Mouse (Mus musculus): ENCODE data around the gene Pptc7. TPM values are rescaled to one million over a fixed set of nuclear protein-coding genes. Genes with fewer than 3 reads are reported as not detected.

Gene Pptc7
- polyA plus RNA-seq, 1 experiment from 2014 or later: 8.3 TPM

DNA sequence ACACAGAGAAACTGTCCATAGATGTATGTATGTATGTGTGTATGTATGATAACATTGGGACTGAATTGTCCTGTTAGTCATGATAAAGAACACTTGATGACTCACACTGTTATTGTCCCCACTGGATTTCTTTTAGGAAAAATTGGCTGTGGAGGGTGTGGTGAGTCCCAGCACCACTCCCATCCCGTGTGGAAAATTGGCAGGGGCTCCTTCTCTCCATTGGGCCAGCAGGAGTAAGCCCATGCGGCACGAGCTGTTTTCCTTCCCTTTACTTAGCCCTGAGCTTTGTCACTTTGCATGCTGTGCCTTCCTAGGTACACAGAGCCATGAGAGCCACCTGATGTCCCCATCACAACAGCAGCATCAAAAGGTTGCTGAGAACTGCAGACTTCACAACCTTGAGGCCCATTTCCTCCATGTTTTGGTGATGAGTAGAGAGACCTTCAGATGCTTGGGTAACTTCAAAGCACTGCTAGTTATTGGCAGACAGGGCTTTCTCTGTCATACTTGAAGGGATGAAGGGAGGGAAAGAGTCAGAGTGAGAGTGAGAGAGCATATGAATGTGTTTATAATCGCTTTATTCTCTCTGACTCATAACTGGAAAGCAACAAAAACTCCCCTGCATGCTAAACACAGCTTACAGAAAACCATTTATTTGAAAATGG lies 4.1 kb downstream of the Pptc7 start:
- Histone ChIP-seq H3K27me3 (ENCODE audit: control insufficient read depth, insufficient read depth, low read length) (no peaks in the 10 kb centered on the region), H3K36me3 (ENCODE audit: control insufficient read depth, insufficient read depth, low read length) (no peaks in the 10 kb centered on the region), H3K4me3 (replicated peaks; ENCODE audit: low read length) (no peak overlapping the region), H3K9ac (ENCODE audit: low read length) (no peak overlapping the region), H3K4me2 (ENCODE audit: low read depth, low read length) (no peak overlapping the region), H3K4me1 (ENCODE audit: control insufficient read depth, insufficient read depth, low read length) (peaks cover 41% of the 10 kb centered on the region), H3K9me3 (replicated peaks; ENCODE audit: control insufficient read depth, low read length) (no peaks in the 10 kb centered on the region), H3K27ac (ENCODE audit: low read length) (no peak overlapping the region)
- ATAC-seq (ENCODE audit: insufficient read depth, low FRiP score): no peak
- 68% methylated on average over 4 of the region's 4 CpGs for WGBS

DNA sequence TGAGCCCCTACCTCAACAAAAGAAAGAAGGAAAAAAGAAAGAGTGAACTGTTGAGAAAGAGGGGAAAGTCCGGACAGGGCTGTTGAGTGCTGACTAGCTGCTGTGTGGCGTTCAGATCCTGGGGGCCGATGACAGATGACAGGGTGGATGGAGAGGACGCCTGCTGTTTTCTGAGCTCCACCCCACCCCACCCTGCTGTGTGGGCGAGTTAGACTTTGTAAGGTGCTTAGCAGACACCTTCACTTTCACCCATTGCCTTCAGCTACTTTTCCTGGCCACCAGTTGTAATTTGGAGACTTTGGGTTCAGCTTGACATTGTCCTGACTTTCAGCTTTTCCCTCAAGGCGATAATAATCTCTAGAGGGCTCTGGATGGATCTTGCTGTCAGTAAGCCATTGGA lies 7.0 kb downstream of the Pptc7 start:
- Histone ChIP-seq H3K4me2 (ENCODE audit: low read depth, low read length) (peak overlapping the region; percentile 20; the same call in 1 of the 2 replicates), H3K27me3 (ENCODE audit: control insufficient read depth, insufficient read depth, low read length) (no peaks in the 10 kb centered on the region), H3K27ac (ENCODE audit: low read length) (peak overlapping the region; percentile 76), H3K4me1 (ENCODE audit: control insufficient read depth, insufficient read depth, low read length) (peaks cover 47% of the 10 kb centered on the region), H3K9ac (ENCODE audit: low read length) (no peak overlapping the region), H3K36me3 (ENCODE audit: control insufficient read depth, insufficient read depth, low read length) (no peaks in the 10 kb centered on the region), H3K4me3 (replicated peaks; ENCODE audit: low read length) (no peak overlapping the region), H3K9me3 (replicated peaks; ENCODE audit: control insufficient read depth, low read length) (no peaks in the 10 kb centered on the region)
- 61% methylated on average over 6 of the region's 6 CpGs for WGBS
- no peak for ATAC-seq (ENCODE audit: insufficient read depth, low FRiP score)

DNA sequence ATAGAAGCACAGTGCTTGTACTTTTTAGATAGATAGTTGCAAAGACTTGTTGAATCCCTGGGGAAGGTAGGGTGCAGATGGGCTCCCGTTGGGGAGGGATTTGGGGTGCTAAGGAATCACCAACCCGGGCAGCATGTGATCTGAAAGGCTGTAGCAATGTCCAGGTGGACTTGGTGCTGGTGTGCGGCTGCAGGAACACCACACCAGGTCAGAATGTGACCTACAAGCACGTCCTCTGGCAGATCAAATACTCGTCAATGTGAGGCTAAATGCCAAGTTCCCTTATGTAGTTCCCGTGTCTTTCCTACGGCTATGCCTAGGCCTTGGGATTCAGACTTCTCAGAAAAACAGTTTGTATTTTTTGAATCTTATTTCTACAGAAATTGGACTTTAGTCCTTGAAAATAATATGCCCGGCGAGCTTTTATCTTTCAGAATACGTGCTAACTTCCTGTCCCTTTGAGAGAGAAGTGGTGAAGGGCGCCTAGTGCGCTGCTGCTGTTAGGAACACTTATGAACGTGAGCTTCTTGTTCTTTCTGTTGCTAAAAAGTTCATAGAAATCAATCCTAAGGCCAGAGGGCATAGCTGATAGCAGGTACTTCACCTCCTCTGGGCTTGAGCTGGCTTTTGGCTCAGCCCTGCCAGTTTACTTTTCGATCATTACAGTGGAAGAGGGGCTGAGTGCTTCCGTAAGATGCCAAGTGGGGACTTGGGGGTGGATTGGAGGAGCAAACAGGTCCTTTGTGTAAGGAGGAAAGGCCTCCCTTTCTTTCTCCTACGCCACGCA lies 7.6 kb downstream of the Pptc7 start:
- no peaks in the 10 kb centered on the region for H3K9me3 ChIP-seq (replicated peaks; ENCODE audit: control insufficient read depth, low read length)
- 0 out of 2 replicates have a peak overlapping the region, but pooled peaks have one; percentile 1 for H3K9ac ChIP-seq (ENCODE audit: low read length)
- H3K36me3 ChIP-seq (ENCODE audit: control insufficient read depth, insufficient read depth, low read length): no peaks in the 10 kb centered on the region
- WGBS: 56% methylated on average over 17 of the region's 17 CpGs
- peak; percentile 54 for ATAC-seq (ENCODE audit: insufficient read depth, low FRiP score)
- no peak overlapping the region for H3K4me3 ChIP-seq (replicated peaks; ENCODE audit: low read length)
- peak overlapping the region; percentile 20; the same call in 1 of the 2 replicates for H3K4me2 ChIP-seq (ENCODE audit: low read depth, low read length)
- H3K4me1 ChIP-seq (ENCODE audit: control insufficient read depth, insufficient read depth, low read length): peaks cover 46% of the 10 kb centered on the region
- H3K27me3 ChIP-seq (ENCODE audit: control insufficient read depth, insufficient read depth, low read length): no peaks in the 10 kb centered on the region
- H3K27ac ChIP-seq (ENCODE audit: low read length): peak overlapping the region; percentile 76

GRCm38 (mm10) chr5:122293131-122293530 lies 9.0 kb downstream of the Pptc7 start:
- Histone ChIP-seq H3K4me1 (ENCODE audit: control insufficient read depth, insufficient read depth, low read length) (peaks cover 45% of the 10 kb centered on the region), H3K9me3 (replicated peaks; ENCODE audit: control insufficient read depth, low read length) (no peaks in the 10 kb centered on the region), H3K4me2 (ENCODE audit: low read depth, low read length) (no peak overlapping the region), H3K27me3 (ENCODE audit: control insufficient read depth, insufficient read depth, low read length) (no peaks in the 10 kb centered on the region), H3K27ac (ENCODE audit: low read length) (peak overlapping the region; percentile 19), H3K4me3 (replicated peaks; ENCODE audit: low read length) (no peak overlapping the region), H3K36me3 (ENCODE audit: control insufficient read depth, insufficient read depth, low read length) (no peaks in the 10 kb centered on the region), H3K9ac (ENCODE audit: low read length) (no peak overlapping the region)
- 62% methylated on average over 6 of the region's 6 CpGs for WGBS
- no peak for ATAC-seq (ENCODE audit: insufficient read depth, low FRiP score)

GRCm38 (mm10) chr5:122294219-122294735 lies 10.1 kb downstream of the Pptc7 start:
- Histone ChIP-seq H3K27me3 (ENCODE audit: control insufficient read depth, insufficient read depth, low read length) (no peaks in the 10 kb centered on the region), H3K4me1 (ENCODE audit: control insufficient read depth, insufficient read depth, low read length) (peaks cover 43% of the 10 kb centered on the region), H3K36me3 (ENCODE audit: control insufficient read depth, insufficient read depth, low read length) (no peaks in the 10 kb centered on the region), H3K4me2 (ENCODE audit: low read depth, low read length) (no peak overlapping the region), H3K4me3 (replicated peaks; ENCODE audit: low read length) (no peak overlapping the region), H3K9me3 (replicated peaks; ENCODE audit: control insufficient read depth, low read length) (no peaks in the 10 kb centered on the region), H3K9ac (ENCODE audit: low read length) (no peak overlapping the region), H3K27ac (ENCODE audit: low read length) (no peak overlapping the region)
- 84% methylated on average over 3 of the region's 3 CpGs for WGBS
- no peak for ATAC-seq (ENCODE audit: insufficient read depth, low FRiP score)

GRCm38 (mm10) chr5:122295113-122295935 lies 11.2 kb downstream of the Pptc7 start:
- Histone ChIP-seq H3K9ac (ENCODE audit: low read length) (no peak overlapping the region), H3K36me3 (ENCODE audit: control insufficient read depth, insufficient read depth, low read length) (no peaks in the 10 kb centered on the region), H3K4me2 (ENCODE audit: low read depth, low read length) (no peak overlapping the region), H3K4me3 (replicated peaks; ENCODE audit: low read length) (no peak overlapping the region), H3K27ac (ENCODE audit: low read length) (peak overlapping the region; percentile 17; the same call in 1 of the 2 replicates), H3K27me3 (ENCODE audit: control insufficient read depth, insufficient read depth, low read length) (no peaks in the 10 kb centered on the region), H3K4me1 (ENCODE audit: control insufficient read depth, insufficient read depth, low read length) (peaks cover 43% of the 10 kb centered on the region), H3K9me3 (replicated peaks; ENCODE audit: control insufficient read depth, low read length) (no peaks in the 10 kb centered on the region)
- 66% methylated on average over 14 of the region's 14 CpGs for WGBS
- ATAC-seq (ENCODE audit: insufficient read depth, low FRiP score): peak; percentile 66

DNA sequence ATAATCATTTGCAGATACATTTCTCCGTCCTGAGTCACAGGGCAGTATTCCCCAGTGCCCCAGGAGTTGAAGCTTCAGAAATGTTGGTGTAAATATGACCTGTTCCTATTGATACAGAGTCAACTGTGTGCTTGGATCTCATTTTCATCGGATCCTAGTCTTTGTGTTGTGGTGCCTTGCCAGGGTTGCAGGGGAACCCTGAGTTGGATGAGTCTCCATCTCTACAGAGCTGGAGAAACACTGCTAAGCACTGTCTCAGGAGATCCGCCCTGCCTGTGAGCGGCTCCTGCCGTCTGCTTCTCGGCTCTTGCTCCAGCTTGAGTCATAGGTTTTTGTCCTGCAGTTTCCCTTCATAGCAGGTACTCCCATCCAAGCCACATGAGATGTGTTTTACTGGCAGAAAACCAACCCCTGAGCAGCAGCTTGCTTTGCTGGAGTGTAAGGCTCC lies 15.9 kb downstream of the Pptc7 start:
- WGBS: 81% methylated on average over 6 of the region's 6 CpGs
- H3K27ac ChIP-seq (ENCODE audit: low read length): no peak overlapping the region
- H3K4me2 ChIP-seq (ENCODE audit: low read depth, low read length): no peak overlapping the region
- H3K4me1 ChIP-seq (ENCODE audit: control insufficient read depth, insufficient read depth, low read length): peaks cover 45% of the 10 kb centered on the region
- H3K9me3 ChIP-seq (replicated peaks; ENCODE audit: control insufficient read depth, low read length): no peaks in the 10 kb centered on the region
- ATAC-seq (ENCODE audit: insufficient read depth, low FRiP score): no peak
- no peak overlapping the region for H3K4me3 ChIP-seq (replicated peaks; ENCODE audit: low read length)
- H3K27me3 ChIP-seq (ENCODE audit: control insufficient read depth, insufficient read depth, low read length): no peaks in the 10 kb centered on the region
- H3K9ac ChIP-seq (ENCODE audit: low read length): no peak overlapping the region
- H3K36me3 ChIP-seq (ENCODE audit: control insufficient read depth, insufficient read depth, low read length): no peaks in the 10 kb centered on the region

- Histone ChIP-seq H3K9me3 (replicated peaks; ENCODE audit: control insufficient read depth, low read length) (no peaks in the 10 kb centered on the region), H3K36me3 (ENCODE audit: control insufficient read depth, insufficient read depth, low read length) (no peaks in the 10 kb centered on the region), H3K27me3 (ENCODE audit: control insufficient read depth, insufficient read depth, low read length) (no peaks in the 10 kb centered on the region), H3K4me2 (ENCODE audit: low read depth, low read length) (no peak overlapping the region), H3K4me3 (replicated peaks; ENCODE audit: low read length) (no peak overlapping the region), H3K27ac (ENCODE audit: low read length) (peak overlapping the region; percentile 78), H3K9ac (ENCODE audit: low read length) (no peak overlapping the region), H3K4me1 (ENCODE audit: control insufficient read depth, insufficient read depth, low read length) (peaks cover 35% of the 10 kb centered on the region)
- 58% methylated on average over 17 of the region's 17 CpGs for WGBS
- ATAC-seq (ENCODE audit: insufficient read depth, low FRiP score): peak; percentile 53; the same call in 1 of the 2 replicates
Observed at GRCm38 (mm10) chr5:122302810-122303745, 18.9 kb downstream of the Pptc7 start.
